Mouse (Mus musculus): ENCODE data around the gene Sell.

DNA sequence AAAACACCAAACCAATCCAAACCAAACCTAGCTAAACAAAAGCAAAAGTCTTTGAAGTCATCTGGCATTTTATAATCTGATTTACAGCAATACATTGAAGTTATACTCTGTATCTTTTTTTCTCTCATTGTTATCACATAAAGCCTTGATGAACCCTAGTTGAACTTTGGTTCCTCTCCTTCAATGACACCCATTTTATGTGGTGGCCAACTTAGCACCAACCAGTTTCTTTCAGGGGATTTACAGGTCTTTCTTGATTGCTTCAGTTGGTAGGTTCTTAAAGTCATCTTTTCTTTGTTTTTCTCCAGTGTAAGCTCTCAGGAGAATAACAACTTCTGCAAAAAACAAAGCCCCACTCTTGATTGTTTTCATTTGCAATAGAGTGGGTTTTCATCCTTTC lies 7.5 kb downstream of the Sell start:
- TF ChIP-seq POLR2A (IDR thresholded peaks at IDR 0.05; ENCODE audit: extremely low read depth, insufficient read depth, low read length) (no peak), CTCF (IDR thresholded peaks at IDR 0.05; ENCODE audit: extremely low read depth, insufficient read depth, low read length) (no peak)

All from cortical plate, adult 2 months (tissue).